Mouse (Mus musculus): ENCODE measurements around the gene H2-DMb1. TPM values are rescaled to one million over a fixed set of nuclear protein-coding genes. Genes with fewer than 3 reads are reported as not detected.

H2-DMb1 gene
- total and polyA plus RNA-seq, 3 experiments = 60.7 to 147 (median 102) TPM

DNA sequence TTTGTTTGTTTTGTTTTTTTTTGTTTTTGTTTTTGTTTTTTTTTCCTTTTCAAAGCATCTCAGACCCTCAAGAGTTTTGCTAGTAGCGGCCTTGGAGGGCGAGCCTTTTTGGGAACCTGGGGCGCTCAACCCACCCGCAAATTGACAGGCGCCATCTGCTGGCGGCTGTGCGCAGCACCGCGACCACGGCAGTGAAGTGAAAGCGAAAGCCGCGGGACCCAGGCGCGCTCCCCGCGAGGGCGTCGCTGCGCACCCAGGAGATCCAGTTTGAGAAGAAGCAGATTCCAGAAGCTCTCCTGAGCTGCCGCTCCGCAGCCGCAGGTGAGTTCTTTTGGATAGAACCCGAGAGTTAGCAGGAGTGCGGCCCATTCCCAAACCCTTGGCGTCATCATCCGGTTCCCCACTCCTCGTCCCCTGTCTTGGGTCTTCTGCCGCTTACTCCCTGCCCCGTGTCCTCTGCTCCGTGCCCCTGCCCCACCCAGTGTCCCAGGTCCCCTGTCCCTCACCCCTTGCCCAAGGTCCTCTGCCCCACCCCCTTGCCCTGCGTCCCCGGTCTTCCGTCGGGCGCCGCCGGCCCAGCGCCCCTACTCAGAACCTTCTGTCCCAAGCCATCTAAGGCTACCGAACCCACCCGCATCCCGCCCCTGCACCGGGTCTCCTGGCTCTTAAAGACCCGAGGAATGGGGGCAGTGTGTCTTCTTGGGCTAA, 51.6 kb downstream of the H2-DMb1 start:
- DNase-seq (ENCODE audit: extremely low read depth) = peak; percentile 79
- Histone ChIP-seq H3K27ac (ENCODE audit: insufficient read depth, low read depth) (peak overlapping the region; percentile 63), H3K36me3 (replicated peaks in 1 of 2; ENCODE audit: control insufficient read depth in 1 of 2, insufficient read depth in 1 of 2, low read length in 1 of 2) (peaks cover 44 to 59% of the 10 kb centered on the region in 2 experiments), H3K9ac (ENCODE audit: insufficient read depth, low read depth) (peak overlapping the region; percentile 93), H3K4me3 (replicated peaks in 1 of 3; ENCODE audit: low read depth in 2 of 3, low read length in 2 of 3, poor library complexity in 1 of 3) (peak overlapping the region; percentile 80 to 97 (median 96)), H3K27me3 (replicated peaks) (no peaks in the 10 kb centered on the region), H3K4me1 (ENCODE audit: control insufficient read depth in 1 of 2, insufficient read depth in 2 of 2) (peaks cover 18 to 51% of the 10 kb centered on the region in 2 experiments), H3K4me2 (ENCODE audit: insufficient read depth, low read depth, poor library complexity, severe bottlenecking) (peak overlapping the region; percentile 61), H3K79me2 (replicated peaks; ENCODE audit: control insufficient read depth, extremely low read depth, insufficient read depth, poor library complexity, severe bottlenecking) (peaks cover 43% of the 10 kb centered on the region), H3K9me3 (replicated peaks; ENCODE audit: low read length) (peaks cover 7% of the 10 kb centered on the region)
- dilution Hi-C loops (cut with MboI; ENCODE audit: extremely low pct_ligation_motif_present, extremely low pct_unique_long_range_greater_than_20kb, low sequenced_read_pairs) (no loop called here), in situ Hi-C loops (cut with MboI; ENCODE audit: low pct_ligation_motif_present, low pct_unique_long_range_greater_than_20kb, low sequenced_read_pairs) (no loop called here)
- no peak for TF ChIP-seq PAX5 (IDR thresholded peaks at IDR 0.05; ENCODE audit: low read length)
- no peak; the same call in 1 of the 2 replicates for TF ChIP-seq HCFC1 (IDR thresholded peaks at IDR 0.05; ENCODE audit: low read depth, low read length)
- TF ChIP-seq NRF1 (IDR thresholded peaks at IDR 0.05; ENCODE audit: low read depth, low read length) = peak; percentile 54; the same call in 1 of the 2 replicates
- TF ChIP-seq ZMIZ1 (IDR thresholded peaks at IDR 0.05; ENCODE audit: low read depth, low read length) = peak; percentile 29; the same call in 1 of the 2 replicates
- no peak for TF ChIP-seq JUN (IDR thresholded peaks at IDR 0.05; ENCODE audit: insufficient read depth, low read depth, low read length)
- TF ChIP-seq IRF4 (IDR thresholded peaks at IDR 0.05; ENCODE audit: low read depth, low read length) = peak; percentile 80
- peak; percentile 47 for TF ChIP-seq ETS1 (conservative IDR thresholded peaks at IDR 0.05; ENCODE audit: low read depth, low read length)
- TF ChIP-seq MYC (IDR thresholded peaks at IDR 0.05; ENCODE audit: low read depth, low read length) = 0 out of 2 replicates have a peak, but pooled peaks have one; percentile 22
- no peak for TF ChIP-seq ZKSCAN1 (IDR thresholded peaks at IDR 0.05; ENCODE audit: borderline replicate concordance, low read depth, low read length)
- peak; percentile 37; the same call in 1 of the 2 replicates for TF ChIP-seq NELFE (IDR thresholded peaks at IDR 0.05; ENCODE audit: low read depth, low read length)
- peak; percentile 22; the same call in 1 of the 2 replicates for TF ChIP-seq MAX (IDR thresholded peaks at IDR 0.05; ENCODE audit: low read length)
- no peak for TF ChIP-seq ELF1 (IDR thresholded peaks at IDR 0.05; ENCODE audit: low read depth, low read length)
- TF ChIP-seq RAD21 (IDR thresholded peaks at IDR 0.05; ENCODE audit: low read depth, low read length) = peak; percentile 49
- peak; percentile 23 to 83; a peak in 2 of 4 replicates for TF ChIP-seq CTCF (conservative IDR thresholded peaks at IDR 0.05 in 1 of 2, IDR thresholded peaks at IDR 0.05 in 1 of 2; ENCODE audit: low read depth in 2 of 2, low read length in 2 of 2)
- peak; percentile 88 for TF ChIP-seq SIN3A (IDR thresholded peaks at IDR 0.05; ENCODE audit: low read length)
- peak; percentile 85 for TF ChIP-seq SMC3 (IDR thresholded peaks at IDR 0.05; ENCODE audit: low read depth, low read length)
- TF ChIP-seq POLR2A (IDR thresholded peaks at IDR 0.05; ENCODE audit: low read depth, low read length) = peak; percentile 54; the same call in 1 of the 2 replicates
- TF ChIP-seq BHLHE40 (IDR thresholded peaks at IDR 0.05; ENCODE audit: low read depth, low read length) = 0 out of 2 replicates have a peak, but pooled peaks have one; percentile 5
- TF ChIP-seq TCF12 (IDR thresholded peaks at IDR 0.05; ENCODE audit: low read depth, low read length) = peak; percentile 64
- TF ChIP-seq MEF2A (IDR thresholded peaks at IDR 0.05; ENCODE audit: borderline replicate concordance, low read depth, low read length) = peak; percentile 64; the same call in 1 of the 2 replicates
